Mouse (Mus musculus) heart, embryonic 10.5 days (tissue): ENCODE measurements around the gene Glo1. TPM values are rescaled to one million over a fixed set of nuclear protein-coding genes. Genes with fewer than 3 reads are reported as not detected.
"Not testable (repeated sequence)": the region's sequence is repeated elsewhere in the genome, so short reads cannot be mapped to it uniquely, and the experiment has no call there.

Experiments
- DNase-seq: peaks from one replicate; pipeline ENCODE4 v3.0.0-alpha.2; 2017; ENCODE audit warnings: low spot score
- H3K27ac ChIP-seq: fragments of 300-500 bp; sonication (generic); 2 replicates; pipeline ENCODE4 v1.5.1; 2016; ENCODE audit warnings: mild to moderate bottlenecking
- H3K27me3 ChIP-seq: fragments of 300-500 bp; sonication (generic); 2 replicates; pipeline ENCODE4 v1.6.1; 2016; ENCODE audit warnings: mild to moderate bottlenecking; ENCODE audit not compliant: poor library complexity, insufficient read depth, severe bottlenecking
- H3K36me3 ChIP-seq: fragments of 300-500 bp; sonication (generic); 2 replicates; pipeline ENCODE4 v1.6.1; 2016; ENCODE audit warnings: mild to moderate bottlenecking, moderate library complexity
- H3K4me1 ChIP-seq: fragments of 300-500 bp; sonication (generic); 2 replicates; pipeline ENCODE4 v1.6.1; 2016; ENCODE audit warnings: mild to moderate bottlenecking
- H3K4me3 ChIP-seq: fragments of 300-500 bp; sonication (generic); 2 replicates; pipeline ENCODE4 v1.5.1; 2016; ENCODE audit warnings: mild to moderate bottlenecking, moderate library complexity
- H3K9me3 ChIP-seq: fragments of 300-500 bp; sonication (generic); 2 replicates; pipeline ENCODE4 v1.6.1; 2016; ENCODE audit warnings: mild to moderate bottlenecking, moderate library complexity
- WGBS: fragments of 180-500 bp; shearing (Covaris S2); methylation state at CpG from one replicate; pipeline ENCODE4 v1.1.7; 2016; 5-methylcytosine and 5-hydroxymethylcytosine counted together
- polyA plus RNA-seq: library from polyadenylated mRNA; unstranded; fragments of >200 nt; fragmentation: Nextera tagmentation; extraction: Ambion mirVana; gene quantifications from 2 replicates; pipeline ENCODE4 v1.2.1, GENCODE M21; 2016

The Glo1 gene
- polyA plus RNA-seq: 219 and 228 TPM in 2 replicates

- H3K9me3 ChIP-seq, H3K27ac ChIP-seq, H3K27me3 ChIP-seq, H3K4me1 ChIP-seq, H3K4me3 ChIP-seq, DNase-seq, H3K36me3 ChIP-seq: not testable (repeated sequence)
- no CpG with 5 or more reads among the region's 20 CpGs for WGBS
These were observed at the start of gene Glo1 for GRCm38 (mm10) chr17:30626719-30627118. Glo1 (minus strand) TSS chr17:30626871.

- H3K27ac ChIP-seq: no peak overlapping the region
- H3K27me3 ChIP-seq: no peaks in the 10 kb centered on the region
- no peaks in the 10 kb centered on the region for H3K4me1 ChIP-seq
- WGBS: 84% methylated on average over 9 of the region's 9 CpGs
- no peaks in the 10 kb centered on the region for H3K36me3 ChIP-seq
- no peak for DNase-seq
- no peaks in the 10 kb centered on the region for H3K9me3 ChIP-seq
- no peak overlapping the region for H3K4me3 ChIP-seq
These were observed 48.5 kb upstream of the Glo1 start for GRCm38 (mm10) chr17:30675021-30675740.

DNA sequence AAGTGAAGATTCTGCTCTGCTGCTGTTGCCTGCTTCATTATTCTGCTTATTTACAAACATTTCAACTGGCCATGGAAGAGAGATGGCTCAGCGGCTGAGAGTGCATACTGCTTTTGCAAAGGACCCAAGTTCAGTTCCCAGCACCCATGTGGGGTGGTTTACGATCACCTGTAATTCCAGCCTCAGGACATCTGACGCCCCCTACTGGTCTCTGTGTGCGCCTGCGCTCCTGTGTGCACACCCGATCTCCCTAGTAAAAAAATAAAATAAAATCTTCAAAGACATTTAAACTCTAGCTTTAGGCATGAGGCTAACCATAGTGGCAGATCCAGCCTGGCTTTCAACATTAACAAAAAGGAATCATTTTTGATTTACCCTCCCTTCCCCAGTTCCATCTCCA is 46.4 kb upstream of the Glo1 start:
- H3K27ac ChIP-seq: no peak overlapping the region
- 89% methylated on average over 6 of the region's 6 CpGs for WGBS

DNA sequence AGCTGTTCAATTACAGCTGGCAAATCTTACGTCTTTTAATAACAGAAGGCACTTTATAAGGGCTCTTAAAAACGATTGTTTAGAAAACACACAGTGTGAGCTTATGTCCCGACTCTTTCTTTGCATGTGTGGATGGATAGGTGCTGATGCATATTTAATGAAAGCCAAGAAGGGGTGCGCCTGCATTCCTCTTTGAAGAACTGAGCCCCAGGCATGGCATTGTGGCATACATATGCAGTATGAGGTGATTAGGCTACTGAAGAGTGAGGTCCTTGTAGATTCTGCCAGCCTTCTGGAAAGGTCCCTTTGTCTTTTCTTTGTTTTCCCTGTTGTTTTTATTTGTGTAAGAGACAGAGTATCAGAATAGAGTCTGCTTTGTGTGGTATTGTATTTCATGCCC is 45.9 kb upstream of the Glo1 start:
- DNase-seq: no peak
- Histone ChIP-seq H3K27me3 (no peaks in the 10 kb centered on the region), H3K36me3 (no peaks in the 10 kb centered on the region), H3K4me1 (no peaks in the 10 kb centered on the region), H3K27ac (no peak overlapping the region), H3K4me3 (no peak overlapping the region), H3K9me3 (no peaks in the 10 kb centered on the region)
- WGBS: 78% methylated on average over 4 of the region's 4 CpGs

More for the DNA sequence above, 46.4 kb upstream of the Glo1 start:
- Histone ChIP-seq H3K4me3 (no peak overlapping the region), H3K9me3 (no peaks in the 10 kb centered on the region), H3K4me1 (no peaks in the 10 kb centered on the region), H3K27me3 (no peaks in the 10 kb centered on the region), H3K36me3 (no peaks in the 10 kb centered on the region)
- DNase-seq: no peak

DNA sequence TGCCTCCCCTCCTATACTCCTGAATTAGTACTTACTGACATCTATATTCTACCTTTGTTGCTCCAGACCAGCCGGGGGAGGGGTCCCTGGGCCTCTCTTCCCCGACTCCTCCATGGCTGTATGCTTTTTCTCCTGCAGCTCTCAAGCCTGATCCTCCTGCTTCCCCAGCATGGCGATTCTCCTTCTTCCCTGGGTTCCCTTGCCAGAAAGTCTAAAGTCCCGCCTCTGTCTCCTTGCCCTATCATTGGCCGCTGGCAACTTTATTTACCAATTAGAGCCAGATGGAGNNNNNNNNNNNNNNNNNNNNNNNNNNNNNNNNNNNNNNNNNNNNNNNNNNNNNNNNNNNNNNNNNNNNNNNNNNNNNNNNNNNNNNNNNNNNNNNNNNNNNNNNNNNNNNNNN is 38.2 kb upstream of the Glo1 start:
- 79% methylated on average over 5 of the region's 5 CpGs for WGBS
- Histone ChIP-seq H3K27me3 (no peaks in the 10 kb centered on the region), H3K27ac (no peak overlapping the region), H3K36me3 (peaks cover 3% of the 10 kb centered on the region; the same call in 1 of the 2 replicates), H3K9me3 (no peaks in the 10 kb centered on the region), H3K4me3 (no peak overlapping the region), H3K4me1 (no peaks in the 10 kb centered on the region)
- DNase-seq: no peak

DNA sequence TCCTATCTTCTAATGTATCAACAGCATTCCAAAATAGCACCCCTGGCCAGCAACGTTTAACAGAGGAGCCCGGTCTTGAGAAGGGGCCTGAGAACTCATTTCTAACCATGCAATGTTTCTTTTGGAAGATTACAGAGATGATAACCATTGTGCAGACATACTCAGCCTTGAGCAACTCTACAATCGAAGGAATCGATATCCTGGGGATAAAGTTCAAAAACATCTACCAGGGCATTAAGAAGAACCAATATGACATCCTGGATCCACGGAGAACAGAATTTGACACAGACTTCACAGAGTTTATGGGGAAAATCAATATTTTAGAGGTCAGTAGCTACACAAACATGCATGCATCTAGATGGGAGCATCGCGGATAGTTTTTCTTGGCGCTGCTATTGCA is 36.5 kb upstream of the Glo1 start:
- Histone ChIP-seq H3K9me3 (no peaks in the 10 kb centered on the region), H3K27ac (no peak overlapping the region), H3K36me3 (peaks cover 3% of the 10 kb centered on the region; the same call in 1 of the 2 replicates), H3K4me1 (peaks cover 4% of the 10 kb centered on the region; the same call in 1 of the 2 replicates), H3K27me3 (no peaks in the 10 kb centered on the region), H3K4me3 (no peak overlapping the region)
- WGBS: 88% methylated on average over 8 of the region's 8 CpGs
- DNase-seq: no peak

- Histone ChIP-seq H3K27ac (no peak overlapping the region), H3K4me3 (no peak overlapping the region), H3K27me3 (no peaks in the 10 kb centered on the region), H3K36me3 (peaks cover 3% of the 10 kb centered on the region; the same call in 1 of the 2 replicates), H3K4me1 (peaks cover 4% of the 10 kb centered on the region; the same call in 1 of the 2 replicates), H3K9me3 (no peaks in the 10 kb centered on the region)
- no peak for DNase-seq
- 73% methylated on average over 8 of the region's 8 CpGs for WGBS
These were observed 35.5 kb upstream of the Glo1 start for GRCm38 (mm10) chr17:30662131-30662530.

- peaks cover 4% of the 10 kb centered on the region; the same call in 1 of the 2 replicates for H3K4me1 ChIP-seq
- peak; percentile 80 for DNase-seq
- WGBS: 12% methylated on average over 13 of the region's 13 CpGs
- H3K36me3 ChIP-seq: peaks cover 3% of the 10 kb centered on the region; the same call in 1 of the 2 replicates
- no peaks in the 10 kb centered on the region for H3K27me3 ChIP-seq
- H3K4me3 ChIP-seq: peak overlapping the region; percentile 47
- H3K27ac ChIP-seq: peak overlapping the region; percentile 2; the same call in 1 of the 2 replicates
- H3K9me3 ChIP-seq: no peaks in the 10 kb centered on the region
These were observed 31.5 kb upstream of the Glo1 start for GRCm38 (mm10) chr17:30658152-30658544.

GRCm38 (mm10) chr17:30657530-30658151 is 31.0 kb upstream of the Glo1 start:
- peak overlapping the region; percentile 47 for H3K4me3 ChIP-seq
- peaks cover 4% of the 10 kb centered on the region; the same call in 1 of the 2 replicates for H3K4me1 ChIP-seq
- H3K27ac ChIP-seq: 0 out of 2 replicates have a peak overlapping the region, but pooled peaks have one; percentile 2
- H3K9me3 ChIP-seq: no peaks in the 10 kb centered on the region
- 59% methylated on average over 8 of the region's 8 CpGs for WGBS
- peaks cover 3% of the 10 kb centered on the region; the same call in 1 of the 2 replicates for H3K36me3 ChIP-seq
- no peak for DNase-seq
- H3K27me3 ChIP-seq: no peaks in the 10 kb centered on the region

GRCm38 (mm10) chr17:30653010-30653409 is 26.3 kb upstream of the Glo1 start:
- WGBS: 93% methylated on average over 6 of the region's 6 CpGs
- DNase-seq: no peak
- Histone ChIP-seq H3K27me3 (no peaks in the 10 kb centered on the region), H3K4me3 (no peak overlapping the region), H3K9me3 (0 out of 2 replicates have a peak, but pooled peaks cover 4% of the 10 kb centered on the region), H3K36me3 (peaks cover 13% of the 10 kb centered on the region), H3K27ac (no peak overlapping the region), H3K4me1 (no peaks in the 10 kb centered on the region)

GRCm38 (mm10) chr17:30648770-30649169 is 22.1 kb upstream of the Glo1 start:
- Histone ChIP-seq H3K36me3 (peaks cover 18% of the 10 kb centered on the region), H3K4me1 (no peaks in the 10 kb centered on the region), H3K27ac (no peak overlapping the region), H3K27me3 (no peaks in the 10 kb centered on the region), H3K9me3 (0 out of 2 replicates have a peak, but pooled peaks cover 4% of the 10 kb centered on the region), H3K4me3 (no peak overlapping the region)
- DNase-seq: no peak
- 89% methylated on average over 3 of the region's 3 CpGs for WGBS

- Histone ChIP-seq H3K4me3 (no peak overlapping the region), H3K27ac (no peak overlapping the region), H3K36me3 (peaks cover 13% of the 10 kb centered on the region; the same call in 1 of the 2 replicates), H3K4me1 (peaks cover 14% of the 10 kb centered on the region), H3K9me3 (no peaks in the 10 kb centered on the region), H3K27me3 (no peaks in the 10 kb centered on the region)
- no peak for DNase-seq
- 92% methylated on average over 5 of the region's 5 CpGs for WGBS
These were observed 14.2 kb upstream of the Glo1 start for GRCm38 (mm10) chr17:30640896-30641295.

- Histone ChIP-seq H3K4me3 (no peak overlapping the region), H3K36me3 (peaks cover 5% of the 10 kb centered on the region; the same call in 1 of the 2 replicates), H3K4me1 (peaks cover 19% of the 10 kb centered on the region), H3K9me3 (no peaks in the 10 kb centered on the region), H3K27ac (no peak overlapping the region), H3K27me3 (no peaks in the 10 kb centered on the region)
- 58% methylated on average over 2 of the region's 2 CpGs for WGBS
- no peak for DNase-seq
These were observed 12.3 kb upstream of the Glo1 start for GRCm38 (mm10) chr17:30638996-30639395.
